Mouse (Mus musculus) adrenal gland, postnatal 10 days (tissue): ENCODE results near the gene Eif4g3. TPM values are rescaled to one million over a fixed set of nuclear protein-coding genes. Genes with fewer than 3 reads are reported as not detected.

Experiments
- DNase-seq: peaks from one replicate; pipeline ENCODE4 v3.0.0; 2021; ENCODE audit warnings: mixed read lengths
- total RNA-seq, 2 experiments: library from RNA; stranded (reverse); gene quantifications; 2 replicates each; pipeline ENCODE4 v1.2.3; 2021

Gene Eif4g3
- total RNA-seq, 2 experiments from 2014 or later = 72.1 to 93.7 TPM

- DNase-seq = no peak
Measured at GRCm38 (mm10) chr4:138102413-138102812, 109.6 kb downstream of the Eif4g3 start.

GRCm38 (mm10) chr4:138104967-138105366, 112.1 kb downstream of the Eif4g3 start:
- DNase-seq = no peak

GRCm38 (mm10) chr4:138107441-138108409, 114.9 kb downstream of the Eif4g3 start:
- DNase-seq = peak; percentile 74

DNA sequence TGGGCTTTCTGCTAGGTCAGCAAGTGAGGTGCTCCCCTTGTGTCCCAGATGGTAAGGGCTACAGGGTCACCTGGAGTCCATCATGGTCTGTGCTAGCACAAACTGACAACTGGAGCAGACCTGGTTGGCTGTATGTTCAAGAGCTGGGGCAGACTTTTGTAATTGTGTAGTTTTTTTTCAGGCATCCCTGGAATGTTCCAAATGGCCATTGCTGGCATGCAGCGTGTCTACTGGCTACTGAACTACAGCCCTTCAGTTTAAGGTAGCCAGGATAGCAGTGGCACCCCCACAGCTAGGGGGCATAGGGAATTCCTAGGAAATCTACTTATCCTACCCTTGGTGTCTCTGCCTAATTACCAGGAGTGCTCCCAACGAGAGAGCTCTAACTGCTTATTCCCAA, 115.7 kb downstream of the Eif4g3 start:
- no peak for DNase-seq

GRCm38 (mm10) chr4:138109332-138109731, 116.5 kb downstream of the Eif4g3 start:
- DNase-seq = no peak

DNA sequence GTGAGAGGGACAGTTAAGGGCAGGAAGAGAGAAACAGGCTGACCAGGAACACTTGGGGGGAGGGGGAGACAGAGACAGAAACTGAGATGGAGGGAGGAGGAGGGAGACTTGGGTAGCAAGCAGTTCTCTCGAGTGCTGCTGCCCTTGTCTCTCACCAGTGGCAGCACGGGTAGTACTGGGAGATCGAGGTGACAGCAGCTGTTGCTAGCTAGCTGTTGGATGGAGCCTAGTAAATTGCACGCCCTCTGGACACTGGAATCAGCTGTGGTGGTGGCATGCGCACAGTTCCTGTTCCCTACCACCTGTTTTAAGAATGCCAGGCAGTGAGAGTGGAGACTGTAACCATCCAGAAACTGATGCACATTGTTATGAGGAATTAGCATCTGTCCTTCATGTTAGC, 119.0 kb downstream of the Eif4g3 start:
- DNase-seq = peak; percentile 23

GRCm38 (mm10) chr4:138119740-138120139, 126.9 kb downstream of the Eif4g3 start:
- no peak for DNase-seq

- DNase-seq = no peak
Measured at GRCm38 (mm10) chr4:138124046-138124445, 131.2 kb downstream of the Eif4g3 start.

DNA sequence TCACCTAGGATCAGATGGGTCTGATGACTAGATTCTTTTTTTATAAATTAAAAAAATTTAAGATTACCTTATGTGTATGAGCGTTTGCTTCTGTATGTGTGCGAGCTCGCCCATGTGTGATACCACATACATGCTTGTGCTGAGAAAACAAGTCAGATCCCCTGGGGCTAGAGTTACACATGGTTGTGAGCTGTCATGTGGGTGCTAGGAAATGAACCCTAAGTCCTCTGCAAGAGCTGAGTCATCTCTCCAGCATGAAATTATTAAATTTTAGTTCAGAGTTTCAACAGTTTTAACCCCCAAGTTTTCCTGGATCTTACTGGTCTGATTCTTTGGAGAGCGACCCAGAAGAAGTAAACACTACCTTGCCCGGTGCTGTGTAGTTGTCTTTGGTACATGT, 134.5 kb downstream of the Eif4g3 start:
- DNase-seq = no peak

GRCm38 (mm10) chr4:138127781-138128180, 135.0 kb downstream of the Eif4g3 start:
- no peak for DNase-seq

GRCm38 (mm10) chr4:138130149-138130548, 137.3 kb downstream of the Eif4g3 start:
- DNase-seq = no peak

DNA sequence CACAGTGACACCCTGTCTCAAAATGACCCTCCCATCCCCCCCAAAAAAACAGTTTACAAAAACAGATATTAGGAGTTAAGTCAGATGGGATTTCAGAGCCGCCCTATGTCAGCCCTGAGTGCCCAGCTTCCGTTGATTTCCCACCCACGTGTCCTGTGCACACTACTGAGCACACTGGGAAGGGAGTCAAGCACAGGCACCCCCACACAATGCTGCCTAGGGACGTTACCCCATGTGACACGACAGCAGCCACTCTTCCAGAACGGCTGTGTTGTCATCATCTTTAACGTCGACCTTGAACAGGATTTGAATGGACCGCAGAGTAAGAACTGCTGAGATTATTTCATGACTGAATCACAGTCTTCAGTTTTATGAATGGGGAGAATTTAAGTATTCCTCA, 138.4 kb downstream of the Eif4g3 start:
- DNase-seq = peak; percentile 49

DNA sequence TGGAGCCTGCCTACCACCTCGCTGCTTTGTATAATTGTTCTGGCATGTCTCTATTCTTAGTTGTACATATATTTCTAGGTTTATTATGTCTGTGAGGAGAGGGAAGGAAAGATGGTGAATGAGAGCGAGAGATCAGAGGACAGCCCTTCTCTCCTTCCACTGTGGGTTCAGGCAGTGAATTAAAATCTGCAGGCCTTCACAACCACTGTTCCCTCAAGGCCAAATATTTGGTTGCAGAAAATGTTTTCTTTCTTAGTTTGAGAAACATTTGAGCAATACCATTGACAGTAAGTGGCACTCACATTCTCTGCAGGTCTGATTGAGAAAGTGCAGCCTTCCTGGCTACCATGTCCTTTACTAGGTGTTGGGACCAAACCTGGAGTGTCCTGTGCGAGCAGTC, 138.9 kb downstream of the Eif4g3 start:
- no peak for DNase-seq

DNA sequence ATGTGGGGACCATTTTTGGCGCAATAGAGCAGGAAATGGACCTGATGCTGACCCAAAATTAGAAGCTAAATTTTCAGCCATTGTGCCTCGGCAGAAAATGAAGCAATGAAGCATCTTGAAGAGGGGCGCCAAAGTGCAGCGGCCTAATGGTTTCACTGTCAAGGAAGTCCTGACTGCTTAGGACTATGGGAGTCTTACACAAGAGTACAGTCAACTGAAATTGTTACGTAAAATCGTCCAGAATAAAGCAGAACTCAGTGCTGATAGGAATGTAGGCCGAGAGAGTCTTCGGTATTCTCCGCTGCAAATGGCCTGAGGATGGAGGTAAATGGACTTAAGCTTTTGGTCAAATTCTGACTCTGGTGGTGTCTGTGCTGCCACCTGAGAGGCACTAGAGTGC, 140.5 kb downstream of the Eif4g3 start:
- DNase-seq = no peak

DNA sequence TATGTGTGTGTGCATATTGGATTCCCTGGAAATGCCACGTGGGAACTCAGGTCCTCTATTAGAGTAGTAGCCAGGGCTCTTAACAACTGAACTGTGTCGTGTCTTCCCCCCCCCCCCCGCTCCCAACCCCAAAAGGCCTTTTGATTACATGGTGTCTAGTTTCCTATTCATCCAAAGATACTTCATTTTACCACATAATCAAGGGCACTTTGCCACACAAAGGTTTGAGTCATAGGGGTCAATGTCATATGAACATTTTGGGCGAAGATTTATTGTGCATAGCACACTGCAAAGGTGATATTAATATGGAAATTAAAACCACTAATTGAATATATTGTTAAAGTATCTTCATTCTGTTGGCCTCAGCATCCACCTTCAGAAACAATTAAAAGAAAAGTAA, 144.5 kb downstream of the Eif4g3 start:
- DNase-seq = no peak

- no peak for DNase-seq
Measured at GRCm38 (mm10) chr4:138137804-138138203, 145.0 kb downstream of the Eif4g3 start.

GRCm38 (mm10) chr4:138138219-138138618, 145.4 kb downstream of the Eif4g3 start:
- peak; percentile 25 for DNase-seq

DNA sequence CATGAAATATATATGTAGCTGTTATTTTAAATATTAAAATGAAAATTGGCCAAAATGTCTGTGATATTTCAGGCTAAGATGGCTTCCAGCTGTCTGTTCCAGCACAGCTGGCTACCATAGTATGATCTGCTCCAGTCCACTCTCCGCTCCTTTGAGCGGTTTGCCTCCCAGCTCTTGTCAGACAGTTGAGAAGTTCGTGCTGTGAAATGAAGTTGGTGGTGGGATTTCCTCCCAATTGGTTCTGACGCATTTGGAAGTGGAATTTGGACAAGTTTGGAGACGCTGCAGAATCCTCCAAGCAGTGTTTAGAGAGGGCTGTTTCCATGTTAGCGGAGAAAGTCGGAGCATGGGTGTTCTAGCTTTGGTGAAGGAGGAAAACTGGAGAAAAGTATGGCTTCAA, 148.5 kb downstream of the Eif4g3 start:
- no peak for DNase-seq

DNA sequence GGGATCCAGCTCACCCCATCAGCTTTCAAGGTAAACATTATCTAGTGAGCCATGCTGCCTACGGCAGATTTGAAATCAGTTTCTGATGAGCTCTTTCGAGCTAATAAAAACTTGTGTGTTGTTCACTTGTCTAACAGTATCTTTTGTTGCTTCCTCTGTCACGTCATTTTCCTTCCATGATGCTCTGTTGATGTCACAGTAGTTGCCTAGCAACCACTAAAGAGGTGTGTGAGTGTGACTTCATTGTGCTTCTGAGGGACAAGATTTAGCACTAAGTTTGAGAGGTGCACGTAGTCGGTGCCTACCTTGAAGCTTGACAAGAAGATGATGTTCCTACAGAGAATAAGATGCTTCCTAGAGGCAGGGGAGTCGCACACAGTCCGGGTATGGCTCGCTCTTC, 154.4 kb downstream of the Eif4g3 start:
- no peak for DNase-seq

DNA sequence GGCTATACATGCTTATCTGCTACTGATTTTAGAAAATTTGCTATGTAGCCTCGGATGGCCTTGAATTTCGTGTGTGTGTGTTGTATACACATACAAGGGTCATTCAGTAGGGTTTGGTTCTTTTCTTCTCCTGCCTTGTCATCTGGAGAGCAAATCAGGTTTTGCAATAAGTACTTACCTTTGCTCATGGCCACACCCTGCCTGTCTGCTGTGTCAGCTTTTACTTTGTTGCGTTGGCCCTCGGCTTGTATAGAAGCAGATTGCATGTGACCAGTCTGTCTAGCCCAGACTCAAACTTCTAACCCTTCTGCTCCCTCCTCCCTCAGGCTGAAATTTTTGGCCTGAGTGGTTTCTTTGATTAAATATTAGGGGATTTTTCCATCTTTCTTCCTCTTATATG, 157.2 kb downstream of the Eif4g3 start:
- no peak for DNase-seq

DNA sequence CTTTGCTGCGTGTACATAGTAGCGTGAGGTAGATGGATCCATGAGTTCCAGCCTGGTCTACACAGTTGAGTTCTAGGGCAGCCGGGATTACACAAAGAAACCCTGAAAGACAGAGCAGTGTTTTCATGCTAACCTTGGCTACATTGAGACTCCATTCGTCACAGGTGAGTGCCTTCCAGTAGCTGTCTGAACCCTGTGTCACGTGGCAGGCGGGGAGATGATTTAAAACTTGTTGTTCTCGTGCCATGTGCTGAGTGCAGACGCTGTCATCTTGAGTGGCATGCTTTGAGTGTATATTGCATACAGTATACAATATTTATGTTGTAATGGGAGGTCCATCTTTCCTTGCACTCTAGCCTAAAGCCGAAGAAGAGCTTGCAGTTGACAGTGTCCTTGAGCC, 158.4 kb downstream of the Eif4g3 start:
- DNase-seq = no peak

- peak; percentile 53 for DNase-seq
Measured at GRCm38 (mm10) chr4:138153980-138154379, 161.2 kb downstream of the Eif4g3 start.

DNA sequence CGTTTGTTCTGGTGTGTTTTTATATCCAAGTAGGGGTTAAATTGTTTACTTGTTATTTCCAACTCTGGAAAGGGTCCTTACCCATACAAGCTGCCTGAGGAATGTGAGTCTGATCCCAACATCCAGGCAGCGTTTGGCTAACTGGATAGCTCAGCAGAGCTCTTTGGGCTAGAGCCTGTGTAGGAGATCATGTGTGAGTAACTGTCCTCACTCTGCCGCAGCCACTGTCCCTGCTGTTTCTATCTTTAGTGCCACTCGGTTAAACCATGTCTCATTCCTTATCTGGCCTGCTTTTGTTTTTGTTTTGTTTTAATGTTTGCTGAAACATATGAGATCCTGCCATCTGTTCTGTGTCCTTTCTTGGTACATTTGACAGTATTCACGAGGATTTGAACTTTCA, 168.1 kb downstream of the Eif4g3 start:
- DNase-seq = no peak

GRCm38 (mm10) chr4:138161550-138161949, 168.7 kb downstream of the Eif4g3 start:
- DNase-seq = no peak
